Mouse (Mus musculus): ENCODE measurements around the gene Zbtb45. TPM values are rescaled to one million over a fixed set of nuclear protein-coding genes. Genes with fewer than 3 reads are reported as not detected.

The Zbtb45 gene
- total RNA-seq, 4 experiments from 2014 or later: 2.5 to 3.6 (median 2.8) TPM

GRCm38 (mm10) chr7:12998851-12999250, 11.0 kb downstream of the Zbtb45 start, which contains the start of gene Trim28:
Gene Trim28, plus strand, starts transcription at chr7:12999114.
- no peak for DNase-seq (ENCODE audit: low spot score in 2 of 2)

- DNase-seq (ENCODE audit: low spot score in 2 of 2): no peak
Observed at GRCm38 (mm10) chr7:12998053-12998452, 11.8 kb downstream of the Zbtb45 start, which contains the start of gene Slc27a5. Gene Slc27a5, minus strand, starts transcription at chr7:12998192.

GRCm38 (mm10) chr7:12997230-12997629, 12.6 kb downstream of the Zbtb45 start:
- DNase-seq (ENCODE audit: low spot score in 2 of 2): no peak

- no peak for DNase-seq (ENCODE audit: low spot score in 2 of 2)
Observed at GRCm38 (mm10) chr7:12995862-12996261, 14.0 kb downstream of the Zbtb45 start.

GRCm38 (mm10) chr7:12993148-12993547, 16.7 kb downstream of the Zbtb45 start:
- no peak for DNase-seq (ENCODE audit: low spot score in 2 of 2)

GRCm38 (mm10) chr7:12992222-12992621, 17.6 kb downstream of the Zbtb45 start:
- DNase-seq (ENCODE audit: low spot score in 2 of 2): no peak

GRCm38 (mm10) chr7:12987409-12988189, 22.2 kb downstream of the Zbtb45 start:
- DNase-seq (ENCODE audit: low spot score in 2 of 2): no peak

GRCm38 (mm10) chr7:12986906-12987305, 22.9 kb downstream of the Zbtb45 start:
- no peak for DNase-seq (ENCODE audit: low spot score in 2 of 2)

GRCm38 (mm10) chr7:12985724-12986123, 24.1 kb downstream of the Zbtb45 start:
- no peak for DNase-seq (ENCODE audit: low spot score in 2 of 2)

GRCm38 (mm10) chr7:12980291-12980690, 29.5 kb downstream of the Zbtb45 start:
- DNase-seq (ENCODE audit: low spot score in 2 of 2): no peak

- DNase-seq (ENCODE audit: low spot score in 2 of 2): no peak
Observed at GRCm38 (mm10) chr7:12979776-12980175, 30.1 kb downstream of the Zbtb45 start.

- DNase-seq (ENCODE audit: low spot score in 2 of 2): no peak
Observed at GRCm38 (mm10) chr7:12978931-12979722, 30.7 kb downstream of the Zbtb45 start.

GRCm38 (mm10) chr7:12977682-12978389, 32.0 kb downstream of the Zbtb45 start, which contains the start of gene Zfp446:
Gene Zfp446, plus strand, starts transcription at chr7:12977848.
- DNase-seq (ENCODE audit: low spot score in 2 of 2): peak; percentile 98 to 99

GRCm38 (mm10) chr7:12970906-12971305, 38.9 kb downstream of the Zbtb45 start:
- no peak for DNase-seq (ENCODE audit: low spot score in 2 of 2)

- peak; percentile 19 to 20 for DNase-seq (ENCODE audit: low spot score in 2 of 2)
Observed at GRCm38 (mm10) chr7:12966104-12966845, 43.6 kb downstream of the Zbtb45 start.

GRCm38 (mm10) chr7:12965678-12966091, 44.1 kb downstream of the Zbtb45 start, which contains the start of gene Zfp324:
Gene Zfp324, plus strand, starts transcription at chr7:12965838.
- DNase-seq (ENCODE audit: low spot score in 2 of 2): peak; percentile 82 to 89

- DNase-seq (ENCODE audit: low spot score in 2 of 2): peak in 1 of 2 experiments; percentile 12
Observed at GRCm38 (mm10) chr7:12961511-12962141, 48.2 kb downstream of the Zbtb45 start.

- no peak for DNase-seq (ENCODE audit: low spot score in 2 of 2)
Observed at GRCm38 (mm10) chr7:12959718-12960117, 50.1 kb downstream of the Zbtb45 start.

GRCm38 (mm10) chr7:12958948-12959347, 50.9 kb downstream of the Zbtb45 start:
- no peak for DNase-seq (ENCODE audit: low spot score in 2 of 2)

GRCm38 (mm10) chr7:12957511-12957910, 52.3 kb downstream of the Zbtb45 start:
- DNase-seq (ENCODE audit: low spot score in 2 of 2): no peak

Data from gastrocnemius, adult 8-10 months (tissue).